ENCODE assay signal across 13 mouse cellular contexts in genomic region chr1:38126426-38126825, GRCm38 (mm10).
"Had no signal": no experiment of that assay in that cellular context is flagged by ENCODE, and none has a peak within 500 bp of the region (broad histone marks: within the 10 kb centered on the region; RNA-seq: fewer than 3 reads in every experiment).

No protein-coding gene starts in this region.

- DNase-seq: kidney, adult 18-20 months; kidney, postnatal 10 days; kidney, postnatal 4 days; lung, embryonic 14.5 days; lung, postnatal 10 days; lung, postnatal 4 days; right cerebral cortex, adult 18-20 months; right cerebral cortex, postnatal 25 days; thymus, postnatal 36 days had no signal

- H3K4me2 ChIP-seq: intestine, embryonic 15.5 days; lung, embryonic 14.5 days; midbrain, embryonic 12.5 days had no signal

- H3K36me3 ChIP-seq: intestine, embryonic 15.5 days; limb, embryonic 10.5 days; midbrain, embryonic 12.5 days had no signal

- H3K9ac ChIP-seq: intestine, embryonic 15.5 days; lung, embryonic 14.5 days; midbrain, embryonic 12.5 days had no signal

- ATAC-seq: intestine, embryonic 15.5 days had no signal

- H3K4me3 ChIP-seq: intestine, embryonic 15.5 days; limb, embryonic 10.5 days; midbrain, embryonic 12.5 days had no signal

- H3K27me3 ChIP-seq: intestine, embryonic 15.5 days; megakaryocyte, embryonic 14.5 days; midbrain, embryonic 12.5 days had no signal

- H3K9me3 ChIP-seq: intestine, embryonic 15.5 days; limb, embryonic 10.5 days; megakaryocyte, embryonic 14.5 days; midbrain, embryonic 12.5 days had no signal

- H3K27ac ChIP-seq: intestine, embryonic 15.5 days; limb, embryonic 10.5 days; midbrain, embryonic 12.5 days had no signal
